Mouse (Mus musculus): ENCODE measurements around the gene Usp50. TPM values are rescaled to one million over a fixed set of nuclear protein-coding genes. Genes with fewer than 3 reads are reported as not detected.

The Usp50 gene
- total RNA-seq (2021) = under 1 TPM in 1 of 2 experiments, not detected in 1; 0.17 TPM
- long read RNA-seq, experiment 1 = 0 reads
- long read RNA-seq, experiment 2, partial matches to known transcripts = 0 of 1 reads
- long read RNA-seq, experiment 2, other reads (novel, unspliced or antisense) = 1 of 1 reads

GRCm38 (mm10) chr2:126783370-126783769 is at the start of gene Usp50:
Gene Usp50 (minus strand): TSS chr2:126783470.
- DNase-seq = no peak
- intact Hi-C loops (cut with DNase I) = loop anchor here (2.0 kb wide), 1 partner anchor 185 kb away; no protein-coding TSS in a partner anchor

GRCm38 (mm10) chr2:126817414-126817813 is 34.1 kb upstream of the Usp50 start:
- DNase-seq = no peak
- intact Hi-C loops (cut with DNase I) = loop anchor here (10.0 kb wide), 1 partner anchor 397 kb away; no protein-coding TSS in a partner anchor

GRCm38 (mm10) chr2:126816644-126817347 is 33.5 kb upstream of the Usp50 start:
- intact Hi-C loops (cut with DNase I) = loop anchor here (10.0 kb wide), 1 partner anchor 398 kb away; no protein-coding TSS in a partner anchor
- DNase-seq = no peak

- intact Hi-C loops (cut with DNase I) = loop anchor here (10.0 kb wide), 1 partner anchor 399 kb away; no protein-coding TSS in a partner anchor
Measured at GRCm38 (mm10) chr2:126815822-126816221, 32.6 kb upstream of the Usp50 start.

GRCm38 (mm10) chr2:126801980-126802379 is 18.7 kb upstream of the Usp50 start:
- no peak for DNase-seq
- intact Hi-C loops (cut with DNase I) = no loop called here

More at GRCm38 (mm10) chr2:126815822-126816221, 32.6 kb upstream of the Usp50 start:
- DNase-seq = peak in 1 of 2 experiments; percentile 15

- intact Hi-C loops (cut with DNase I) = loop anchor here (5.0 kb wide), 1 partner anchor 199 kb away; no protein-coding TSS in a partner anchor
- DNase-seq = no peak
Measured at GRCm38 (mm10) chr2:126798455-126798854, 15.2 kb upstream of the Usp50 start.

GRCm38 (mm10) chr2:126795708-126796107 is 12.4 kb upstream of the Usp50 start:
- intact Hi-C loops (cut with DNase I) = loop anchor here (5.0 kb wide), 1 partner anchor 202 kb away; no protein-coding TSS in a partner anchor

GRCm38 (mm10) chr2:126792611-126793010 is 9.3 kb upstream of the Usp50 start:
- intact Hi-C loops (cut with DNase I) = no loop called here
- no peak for DNase-seq

More at GRCm38 (mm10) chr2:126795708-126796107, 12.4 kb upstream of the Usp50 start:
- no peak for DNase-seq

GRCm38 (mm10) chr2:126787721-126788342 is 4.6 kb upstream of the Usp50 start:
- intact Hi-C loops (cut with DNase I) = no loop called here
- no peak for DNase-seq

- intact Hi-C loops (cut with DNase I) = loop anchor here (2.0 kb wide), 1 partner anchor 184 kb away; no protein-coding TSS in a partner anchor
- DNase-seq = peak; percentile 51 to 79
Measured at GRCm38 (mm10) chr2:126782433-126782832, 837 bp downstream of the Usp50 start.

- no peak for DNase-seq
- intact Hi-C loops (cut with DNase I) = no loop called here
Measured at GRCm38 (mm10) chr2:126781478-126781877, 1.8 kb downstream of the Usp50 start.

- intact Hi-C loops (cut with DNase I) = no loop called here
- DNase-seq = no peak
Measured at GRCm38 (mm10) chr2:126780286-126780685, 3.0 kb downstream of the Usp50 start.

- intact Hi-C loops (cut with DNase I) = no loop called here
- no peak for DNase-seq
Measured at GRCm38 (mm10) chr2:126778806-126779205, 4.5 kb downstream of the Usp50 start.

GRCm38 (mm10) chr2:126776416-126776815 is 6.9 kb downstream of the Usp50 start:
- DNase-seq = no peak
- intact Hi-C loops (cut with DNase I) = no loop called here

GRCm38 (mm10) chr2:126775951-126776350 is 7.3 kb downstream of the Usp50 start:
- intact Hi-C loops (cut with DNase I) = no loop called here
- no peak for DNase-seq

- intact Hi-C loops (cut with DNase I) = no loop called here
- DNase-seq = no peak
Measured at GRCm38 (mm10) chr2:126772217-126772616, 11.1 kb downstream of the Usp50 start.

GRCm38 (mm10) chr2:126769431-126770181 is 13.7 kb downstream of the Usp50 start:
- DNase-seq = no peak
- intact Hi-C loops (cut with DNase I) = no loop called here

- intact Hi-C loops (cut with DNase I) = no loop called here
- DNase-seq = peak in 1 of 2 experiments; percentile 14
Measured at GRCm38 (mm10) chr2:126768194-126768593, 15.1 kb downstream of the Usp50 start.

- no peak for DNase-seq
- intact Hi-C loops (cut with DNase I) = no loop called here
Measured at GRCm38 (mm10) chr2:126767599-126767998, 15.7 kb downstream of the Usp50 start.

GRCm38 (mm10) chr2:126765867-126766582 is 17.2 kb downstream of the Usp50 start:
- intact Hi-C loops (cut with DNase I) = no loop called here
- DNase-seq = no peak
